Mouse (Mus musculus): Measurements from ENCODE around the gene Chad.

DNA sequence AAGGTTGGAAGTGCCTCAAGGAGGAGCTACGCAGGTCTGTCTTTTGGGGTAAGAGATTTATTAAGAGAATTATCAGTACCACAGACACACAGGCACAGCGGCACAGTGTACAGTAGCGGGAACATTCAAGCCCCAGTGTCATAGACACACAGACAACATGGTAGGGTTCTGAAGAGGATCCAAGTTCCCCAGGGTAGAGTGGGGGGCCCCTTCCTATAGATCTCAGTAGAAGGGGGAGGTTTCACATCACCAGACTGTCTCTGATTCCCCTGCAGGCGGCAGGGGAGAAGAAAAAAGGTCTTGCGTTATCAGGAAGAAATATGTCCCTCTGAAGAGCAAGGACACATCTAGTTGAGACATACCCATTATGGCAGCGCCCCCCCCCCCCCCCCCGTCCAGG lies 25.1 kb upstream of the Chad start:
- TF ChIP-seq CTCF (conservative IDR thresholded peaks at IDR 0.05; ENCODE audit: low read length) (no peak), POU5F1 (IDR thresholded peaks at IDR 0.05; ENCODE audit: borderline replicate concordance, low read length) (no peak)

Measured in E14TG2a.4 (cell line).